Mouse (Mus musculus) cerebellum, adult 2 months (tissue): ENCODE data around the gene Myo9b. TPM values are rescaled to one million over a fixed set of nuclear protein-coding genes. Genes with fewer than 3 reads are reported as not detected.
"Not testable (repeated sequence)": the region's sequence is repeated elsewhere in the genome, so short reads cannot be mapped to it uniquely, and the experiment has no call there.

Experiments
- DNase-seq, 2 experiments: peaks; one replicate each; pipeline ENCODE4 v3.0.0; 2021
- H3K27ac ChIP-seq: fragments of 200-500 bp; 2 replicates; pipeline ENCODE4 v1.5.1; 2012; ENCODE audit warnings: low read length, control low read depth, inconsistent platforms; ENCODE audit not compliant: insufficient read depth
- H3K27me3 ChIP-seq: fragments of 200-500 bp; 2 replicates; pipeline ENCODE4 v1.6.1; 2012; ENCODE audit warnings: inconsistent platforms, mild to moderate bottlenecking, low read length, moderate library complexity; ENCODE audit not compliant: control insufficient read depth, insufficient read depth
- H3K4me1 ChIP-seq: fragments of 200-500 bp; 2 replicates; pipeline ENCODE4 v1.6.1; 2011; ENCODE audit warnings: low read length; ENCODE audit not compliant: control insufficient read depth, insufficient read depth
- H3K4me3 ChIP-seq: fragments of 200-500 bp; replicated peaks from 2 replicates; pipeline ENCODE3; 2011; ENCODE audit warnings: mild to moderate bottlenecking, low read depth, low read length, control low read depth; ENCODE audit not compliant: insufficient read depth
- CTCF ChIP-seq: fragments of 200-500 bp; IDR thresholded peaks from 2 replicates; pipeline ENCODE4 v1.5.1; 2011; ENCODE audit warnings: low read depth, mild to moderate bottlenecking, control low read depth, low read length, moderate library complexity, borderline replicate concordance; ENCODE audit not compliant: insufficient read depth
- POLR2A ChIP-seq: fragments of 200-500 bp; IDR thresholded peaks from 2 replicates; pipeline ENCODE4 v1.6.1; 2011; ENCODE audit warnings: low read length, control low read depth, borderline replicate concordance; ENCODE audit not compliant: insufficient read depth
- WGBS: fragments of 180-500 bp; shearing (Covaris S2); methylation state at CpG from one replicate; pipeline ENCODE4 v1.1.7; 2018; 5-methylcytosine and 5-hydroxymethylcytosine counted together
- polyA plus RNA-seq: library from polyadenylated mRNA; depleted of rRNA; stranded (reverse); fragments of >200 nt; gene quantifications from 2 replicates; pipeline ENCODE4 v1.2.3, GENCODE M21; 2012

The Myo9b gene
- polyA plus RNA-seq, 1 experiment = 28.9 TPM

DNA sequence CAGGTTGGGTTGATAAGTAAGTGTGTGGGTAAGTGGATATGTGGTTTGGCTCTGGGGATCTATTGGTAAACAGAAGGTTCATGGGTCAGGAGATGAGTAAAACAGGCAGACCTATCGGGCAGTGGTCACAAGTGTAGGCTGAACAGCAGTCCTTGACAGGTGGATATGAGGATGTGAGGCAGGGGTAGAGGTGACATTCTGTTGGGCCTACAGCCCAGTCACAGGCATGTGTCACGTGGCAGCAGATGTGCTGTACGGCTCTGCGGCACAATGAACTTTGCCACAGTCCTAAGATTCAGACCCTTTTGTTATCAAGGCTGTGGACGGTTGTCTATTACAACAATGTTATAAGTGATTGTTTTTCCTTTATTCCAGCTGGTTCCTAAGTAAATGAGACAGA, 43.5 kb downstream of the Myo9b start:
- H3K4me1 ChIP-seq = no peaks in the 10 kb centered on the region
- H3K4me3 ChIP-seq = no peak overlapping the region
- 89% methylated on average over 5 of the region's 5 CpGs for WGBS
- H3K27ac ChIP-seq = no peak overlapping the region
- H3K27me3 ChIP-seq = no peaks in the 10 kb centered on the region
- DNase-seq = no peak
- TF ChIP-seq POLR2A = no peak
- no peak for TF ChIP-seq CTCF

DNA sequence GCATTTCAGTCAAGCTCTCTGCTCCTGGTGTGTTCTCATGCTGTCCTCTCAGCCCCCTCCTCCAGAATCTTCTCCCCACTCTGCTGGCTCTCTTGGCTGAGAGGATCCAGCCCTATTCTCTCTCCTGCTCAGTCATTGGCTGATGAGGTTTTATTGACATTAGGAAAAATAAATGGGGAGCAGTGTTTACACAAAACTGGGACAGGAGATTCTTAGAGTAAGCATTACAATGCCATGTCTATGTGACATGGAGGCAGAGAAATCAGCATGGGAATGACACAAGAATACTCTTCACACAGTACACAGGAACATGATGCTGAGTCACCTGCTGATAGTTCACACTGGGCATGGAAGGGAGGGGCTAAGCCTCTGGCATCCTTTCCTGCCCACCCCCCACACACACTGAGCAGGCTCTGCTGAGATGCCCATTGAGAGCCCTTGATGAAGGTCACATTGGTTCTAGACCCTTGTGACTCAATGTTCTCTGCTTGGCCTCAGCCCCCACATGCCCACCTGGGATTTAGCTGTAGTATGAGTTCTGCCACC, 44.0 kb downstream of the Myo9b start:
- DNase-seq = no peak
- Histone ChIP-seq H3K4me1 (no peaks in the 10 kb centered on the region), H3K27me3 (no peaks in the 10 kb centered on the region), H3K4me3 (no peak overlapping the region), H3K27ac (no peak overlapping the region)
- TF ChIP-seq POLR2A (no peak), CTCF (no peak)

DNA sequence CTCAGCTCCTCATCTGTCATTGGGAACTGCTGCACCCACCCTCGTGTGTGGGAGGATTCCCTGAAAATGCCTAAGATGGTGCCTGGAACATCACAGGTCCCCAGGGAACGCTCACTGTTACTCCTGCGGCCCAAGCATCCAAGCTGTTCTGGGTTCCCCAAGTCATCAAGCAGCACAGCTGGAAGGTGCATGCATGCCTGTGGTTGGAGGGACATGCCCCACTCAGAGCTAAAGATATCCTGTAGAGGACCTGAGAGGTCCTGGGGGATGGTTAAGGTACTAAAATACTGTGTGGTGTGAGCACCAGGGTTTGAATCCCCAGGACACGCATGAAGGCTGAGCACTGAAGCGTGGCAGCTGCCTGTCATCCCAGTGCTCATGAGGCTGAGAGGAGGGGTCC, 46.1 kb downstream of the Myo9b start:
- H3K27ac ChIP-seq, H3K27me3 ChIP-seq, DNase-seq, H3K4me3 ChIP-seq, H3K4me1 ChIP-seq: not testable (repeated sequence)
- WGBS = 81% methylated on average over 5 of the region's 5 CpGs

DNA sequence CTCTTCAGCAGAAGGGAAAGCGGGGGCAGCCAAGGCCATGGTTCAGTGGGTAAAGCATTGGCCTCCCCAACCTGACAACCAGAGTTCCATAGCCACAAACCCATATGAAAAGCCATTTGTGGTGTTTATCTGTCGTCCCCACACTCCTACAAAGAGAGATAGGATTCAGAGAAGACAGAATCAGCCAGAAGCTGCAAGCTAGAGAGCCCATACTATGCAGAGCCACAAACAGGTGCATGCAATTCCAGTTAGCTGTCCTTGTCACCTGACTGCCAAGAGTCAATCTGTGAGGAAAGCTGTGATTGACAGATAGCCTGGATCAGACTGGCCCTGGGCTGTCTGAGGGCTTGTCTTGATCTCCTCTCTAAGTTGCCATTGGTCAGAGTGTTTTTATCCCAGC, 47.2 kb downstream of the Myo9b start:
- DNase-seq, H3K4me1 ChIP-seq, H3K4me3 ChIP-seq, H3K27ac ChIP-seq, H3K27me3 ChIP-seq: not testable (repeated sequence)
- WGBS = 89% methylated on average over 2 of the region's 2 CpGs

DNA sequence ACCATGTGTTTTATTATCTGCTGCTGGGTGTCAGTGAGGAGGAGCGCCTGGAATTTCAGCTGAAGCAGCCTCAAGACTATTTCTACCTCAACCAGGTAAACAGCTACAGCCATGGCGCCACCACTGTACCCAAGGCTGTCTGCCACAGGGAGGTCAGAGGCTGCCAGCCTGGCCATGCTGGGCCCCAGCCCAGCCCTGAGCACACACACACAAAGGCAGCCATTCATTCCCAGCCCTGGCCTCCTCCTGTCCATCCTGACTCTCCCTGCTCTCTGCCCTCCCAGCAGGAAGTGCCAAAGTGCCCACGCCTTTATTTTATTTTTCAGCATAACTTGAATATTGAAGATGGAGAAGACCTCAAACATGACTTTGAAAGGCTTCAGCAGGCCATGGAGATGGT, 50.4 kb downstream of the Myo9b start:
- TF ChIP-seq CTCF (no peak), POLR2A (no peak)
- peak in 1 of 2 experiments; percentile 7 for DNase-seq
- Histone ChIP-seq H3K4me1 (no peaks in the 10 kb centered on the region), H3K4me3 (no peak overlapping the region), H3K27ac (no peak overlapping the region), H3K27me3 (no peaks in the 10 kb centered on the region)
- 83% methylated on average over 3 of the region's 3 CpGs for WGBS

DNA sequence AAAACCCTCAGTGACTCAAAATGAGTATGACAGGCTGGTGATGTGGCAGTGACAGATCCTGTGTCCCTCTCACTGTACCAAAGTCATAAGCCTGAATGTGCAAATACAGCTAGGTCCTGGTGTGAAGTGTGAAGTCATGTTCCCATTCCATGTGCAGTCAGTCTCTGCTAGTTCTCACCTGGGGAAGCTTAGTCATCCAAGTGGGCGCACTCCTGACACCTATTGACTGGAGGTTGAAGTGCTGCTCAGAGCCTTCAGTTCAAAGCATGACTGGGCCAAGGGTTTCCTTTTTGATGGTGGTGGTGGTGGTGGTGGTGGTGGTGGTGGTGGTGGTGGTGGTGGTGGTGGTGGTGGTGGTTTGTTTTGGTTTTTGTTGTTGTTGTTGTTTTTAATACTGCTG, 52.3 kb downstream of the Myo9b start:
- no peaks in the 10 kb centered on the region for H3K27me3 ChIP-seq
- TF ChIP-seq POLR2A (no peak), CTCF (peak; percentile 42; the same call in 1 of the 2 replicates)
- DNase-seq = peak in 1 of 2 experiments; percentile 12
- no peak overlapping the region for H3K4me3 ChIP-seq
- 85% methylated on average over 1 of the region's 1 CpGs for WGBS
- H3K27ac ChIP-seq = no peak overlapping the region
- no peaks in the 10 kb centered on the region for H3K4me1 ChIP-seq

DNA sequence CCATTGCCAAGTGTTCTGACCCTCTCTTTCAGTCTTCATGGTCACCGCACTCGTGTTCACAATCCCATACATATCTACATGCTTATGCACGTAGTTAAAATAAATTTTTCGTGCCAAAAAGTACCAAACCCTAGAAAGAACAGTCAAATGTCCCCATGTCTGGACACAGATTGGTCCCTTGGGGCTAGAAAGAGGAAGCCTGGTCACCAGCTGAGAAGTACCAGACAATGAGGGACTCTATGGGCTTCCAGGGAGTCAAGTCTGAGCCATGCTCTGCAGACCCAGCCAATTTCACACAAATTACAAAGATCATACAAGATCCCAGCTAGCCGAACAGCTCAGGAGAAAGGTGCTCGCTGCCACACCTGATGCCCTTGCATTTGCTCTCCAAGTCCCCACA, 65.3 kb downstream of the Myo9b start:
- H3K4me1 ChIP-seq, H3K27ac ChIP-seq, DNase-seq, H3K4me3 ChIP-seq, H3K27me3 ChIP-seq: not testable (repeated sequence)
- WGBS = 87% methylated on average over 6 of the region's 6 CpGs

DNA sequence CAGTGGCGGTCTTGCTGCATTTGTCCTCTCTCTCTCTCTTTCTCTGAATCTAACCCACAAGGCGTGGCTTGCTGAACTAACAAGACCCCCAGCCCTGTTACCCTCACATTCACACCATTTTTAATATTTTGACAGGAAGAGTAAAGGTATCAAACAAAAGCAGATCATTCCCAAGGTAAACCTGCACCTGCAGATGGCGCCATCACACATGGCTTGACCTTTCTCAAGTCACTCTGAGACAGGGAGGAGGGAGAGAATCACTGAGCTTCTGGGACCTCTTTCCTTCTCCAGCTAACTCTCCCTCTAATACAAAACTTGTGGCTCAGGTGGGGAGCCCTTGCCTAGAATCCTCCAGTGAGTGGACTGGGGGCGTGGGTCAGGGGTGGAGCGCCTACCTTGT, 68.1 kb downstream of the Myo9b start:
- TF ChIP-seq POLR2A (no peak), CTCF (peak; percentile 52; the same call in 1 of the 2 replicates)

DNA sequence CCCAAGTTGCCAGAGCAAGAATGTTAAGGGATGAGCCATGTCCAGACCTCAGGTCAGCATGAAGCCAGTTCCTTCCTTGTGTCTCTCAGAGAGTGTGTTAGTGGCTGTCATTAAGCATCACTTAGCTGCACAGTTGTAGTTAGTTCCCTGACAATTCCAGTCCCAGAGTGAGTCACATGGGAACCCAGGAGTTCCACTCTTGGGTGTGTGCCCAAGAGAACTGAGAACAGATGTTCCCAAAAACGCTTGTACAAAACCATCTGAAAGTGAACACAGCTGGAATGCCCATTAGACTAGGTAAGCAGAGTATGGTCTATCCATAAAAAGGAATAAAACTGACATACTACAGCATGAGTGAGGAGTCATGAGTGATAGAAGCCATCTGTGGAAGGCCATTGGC, 74.1 kb downstream of the Myo9b start:
- 45% methylated on average over 1 of the region's 1 CpGs for WGBS
- H3K27me3 ChIP-seq = no peaks in the 10 kb centered on the region
- no peak for DNase-seq
- H3K4me1 ChIP-seq = no peaks in the 10 kb centered on the region
- H3K4me3 ChIP-seq = no peak overlapping the region
- no peak for TF ChIP-seq CTCF
- no peak for TF ChIP-seq POLR2A
- no peak overlapping the region for H3K27ac ChIP-seq

More for the DNA sequence above, 68.1 kb downstream of the Myo9b start:
- H3K4me1 ChIP-seq = no peaks in the 10 kb centered on the region
- peak in 1 of 2 experiments; percentile 28 for DNase-seq
- no peak overlapping the region for H3K4me3 ChIP-seq
- WGBS = 84% methylated on average over 5 of the region's 5 CpGs
- H3K27me3 ChIP-seq = no peaks in the 10 kb centered on the region
- H3K27ac ChIP-seq = no peak overlapping the region
